Comparison of ENCODE assay signal across 8 mouse cellular contexts in the genomic region with DNA sequence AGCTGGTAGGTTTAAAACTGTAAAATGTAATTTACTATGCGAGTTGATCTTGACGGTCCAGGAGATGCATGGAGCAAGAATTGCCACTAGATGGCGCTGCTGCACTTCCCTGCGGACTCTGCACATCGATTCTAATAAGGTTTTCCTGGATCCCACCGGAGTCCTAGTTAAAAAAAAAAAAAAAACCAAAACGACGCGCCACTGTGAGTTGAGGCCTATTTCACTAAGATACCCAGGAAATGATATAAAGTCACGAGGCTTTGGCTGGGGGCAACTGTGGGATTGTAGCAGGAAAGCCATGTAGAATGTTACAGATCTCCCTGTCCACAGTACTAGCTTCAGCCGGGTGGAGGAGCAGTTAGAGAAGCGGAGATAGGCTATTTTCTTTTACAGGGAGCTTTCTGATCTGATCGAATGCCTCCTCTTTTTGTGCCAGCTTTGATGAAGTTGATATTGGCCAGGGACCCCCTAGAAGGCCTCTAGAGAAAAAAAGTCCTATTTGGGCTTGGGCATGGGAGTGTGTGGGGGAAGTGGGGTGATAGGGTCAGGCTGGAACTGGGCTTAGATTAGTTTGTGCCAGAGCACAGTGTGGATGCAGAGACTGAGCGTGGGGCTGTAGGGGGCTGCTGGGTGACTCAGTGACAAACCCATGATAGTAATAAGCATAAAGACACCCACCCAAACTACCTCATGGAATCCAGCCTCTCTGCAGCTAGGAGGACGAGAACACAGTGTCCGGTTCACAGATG.
DNase-seq lines count a peak whose midpoint lies in the region; ATAC-seq and TF ChIP-seq lines count a peak whose summit lies in the region.

No protein-coding gene starts in this region.

- no peaks in the 10 kb centered on the region for H3K36me3 ChIP-seq in limb, embryonic 13.5 days
- H3K36me3 ChIP-seq in midbrain, postnatal 0 days (ENCODE audit: insufficient read depth, low read length): no peaks in the 10 kb centered on the region
- no peaks in the 10 kb centered on the region for H3K36me3 ChIP-seq in testis, adult 2 months (ENCODE audit: control insufficient read depth, insufficient read depth, low read length)

- peaks cover 50% of the 10 kb centered on the region for H3K27me3 ChIP-seq in limb, embryonic 13.5 days
- H3K27me3 ChIP-seq in midbrain, postnatal 0 days (ENCODE audit: insufficient read depth, low read length): no peaks in the 10 kb centered on the region
- no peaks in the 10 kb centered on the region for H3K27me3 ChIP-seq in testis, adult 2 months (ENCODE audit: control insufficient read depth, insufficient read depth, low read length)

- ATAC-seq in limb, embryonic 13.5 days (ENCODE audit: low FRiP score, low read depth): peak; percentile 66
- ATAC-seq in midbrain, postnatal 0 days (ENCODE audit: low FRiP score): peak; percentile 74

- H3K4me3 ChIP-seq in limb, embryonic 13.5 days: peak overlapping the region; percentile 24; the same call in 1 of the 2 replicates
- peak overlapping the region; percentile 20; the same call in 1 of the 2 replicates for H3K4me3 ChIP-seq in midbrain, postnatal 0 days (ENCODE audit: low read depth, low read length)
- no peak overlapping the region for H3K4me3 ChIP-seq in testis, adult 2 months (ENCODE audit: control insufficient read depth, low read depth, low read length)

- peak overlapping the region; percentile 56 for H3K4me2 ChIP-seq in limb, embryonic 13.5 days (replicated peaks)
- peak overlapping the region; percentile 43 for H3K4me2 ChIP-seq in midbrain, postnatal 0 days (ENCODE audit: low read depth, low read length, poor library complexity, severe bottlenecking)

- peak; percentile 32 to 52 for DNase-seq in CD8-positive naive resting alpha-beta T cell, adult 2 months (ENCODE audit: low read depth in 2 of 2, low spot score in 2 of 2)
- peak; percentile 44 for DNase-seq in adrenal gland, adult 2 months
- DNase-seq in embryo, embryonic 10.5 days (ENCODE audit: low spot score): peak; percentile 90
- DNase-seq in gastrocnemius, postnatal 4 days (ENCODE audit: low spot score in 2 of 2): peak; percentile 37 to 67
- DNase-seq in kidney, adult 8-10 months: peak; percentile 15 to 60
- DNase-seq in midbrain, postnatal 0 days (ENCODE audit: low spot score): peak; percentile 89

- TF ChIP-seq POLR2A in testis, adult 2 months (IDR thresholded peaks at IDR 0.05; ENCODE audit: control insufficient read depth, low read depth, low read length): no peak

- H3K4me1 ChIP-seq in limb, embryonic 13.5 days: peaks cover 11% of the 10 kb centered on the region; the same call in 1 of the 2 replicates
- H3K4me1 ChIP-seq in midbrain, postnatal 0 days (ENCODE audit: insufficient read depth, low read length): no peaks in the 10 kb centered on the region
- H3K4me1 ChIP-seq in testis, adult 2 months (ENCODE audit: control insufficient read depth, insufficient read depth, low read length): no peaks in the 10 kb centered on the region

- H3K9me3 ChIP-seq in limb, embryonic 13.5 days: no peaks in the 10 kb centered on the region
- no peaks in the 10 kb centered on the region for H3K9me3 ChIP-seq in midbrain, postnatal 0 days (ENCODE audit: low read length)

- no peak overlapping the region for H3K27ac ChIP-seq in limb, embryonic 13.5 days
- H3K27ac ChIP-seq in midbrain, postnatal 0 days (ENCODE audit: low read depth, low read length): no peak overlapping the region
- H3K27ac ChIP-seq in testis, adult 2 months (ENCODE audit: control insufficient read depth, insufficient read depth, low read depth, low read length): no peak overlapping the region

- no peak overlapping the region for H3K9ac ChIP-seq in limb, embryonic 13.5 days
- H3K9ac ChIP-seq in midbrain, postnatal 0 days (replicated peaks; ENCODE audit: low read length, poor library complexity, severe bottlenecking): no peak overlapping the region

- peak; percentile 94 for TF ChIP-seq CTCF in midbrain, postnatal 0 days (IDR thresholded peaks at IDR 0.05)
- TF ChIP-seq CTCF in testis, adult 2 months (IDR thresholded peaks at IDR 0.05; ENCODE audit: control insufficient read depth, insufficient read depth, insufficient replicate concordance, low read depth, low read length): peak; percentile 87; the same call in 1 of the 2 replicates

- 19% methylated on average over 16 of the region's 16 CpGs for WGBS in limb, embryonic 13.5 days
- WGBS in midbrain, postnatal 0 days: 18% methylated on average over 16 of the region's 16 CpGs

Comparison
In these comparisons a context has a peak if more than half of its experiments do, and no peak if none do; other contexts are left out.
1. DNase-seq: peak in every context shown above with its lines; median percentile 90 in embryo, embryonic 10.5 days; 89 in midbrain, postnatal 0 days; 52 in gastrocnemius, postnatal 4 days; 44 in adrenal gland, adult 2 months; 42 in CD8-positive naive resting alpha-beta T cell, adult 2 months; 38 in kidney, adult 8-10 months.